Mouse (Mus musculus) hindbrain, postnatal 0 days (tissue): Measurements from ENCODE around the gene Echs1. TPM values are rescaled to one million over a fixed set of nuclear protein-coding genes. Genes with fewer than 3 reads are reported as not detected.

Source experiments
- ATAC-seq: fragments of 200-750 bp; cut with Nextera tagmentation; 2 replicates; pipeline ENCODE4 v1.8.0; 2017; ENCODE audit warnings: mild to moderate bottlenecking, moderate TSS enrichment, moderate library complexity
- DNase-seq: peaks from one replicate; pipeline ENCODE4 v3.0.0-alpha.2; 2015; ENCODE audit warnings: low spot score
- H3K27ac ChIP-seq: fragments of 300-500 bp; sonication (generic); 2 replicates; pipeline ENCODE4 v1.5.1; 2014; ENCODE audit warnings: mild to moderate bottlenecking
- H3K27me3 ChIP-seq: fragments of 300-500 bp; sonication (generic); 2 replicates; pipeline ENCODE4 v1.6.1; 2014; ENCODE audit warnings: low read length, mixed read lengths; ENCODE audit not compliant: insufficient read depth
- H3K36me3 ChIP-seq: fragments of 300-500 bp; sonication (generic); 2 replicates; pipeline ENCODE4 v1.6.1; 2014; ENCODE audit warnings: low read length, mixed read lengths; ENCODE audit not compliant: insufficient read depth
- H3K4me1 ChIP-seq: fragments of 300-500 bp; sonication (generic); 2 replicates; pipeline ENCODE4 v1.6.1; 2014; ENCODE audit warnings: antibody characterized with exemption, low read length, mixed read lengths; ENCODE audit not compliant: insufficient read depth
- H3K4me2 ChIP-seq: fragments of 300-500 bp; sonication (generic); 2 replicates; pipeline ENCODE4 v1.6.1; 2014; ENCODE audit warnings: low read depth, mild to moderate bottlenecking, low read length, moderate library complexity, mixed read lengths
- H3K4me3 ChIP-seq: fragments of 300-500 bp; sonication (generic); 2 replicates; pipeline ENCODE4 v1.5.1; 2014; ENCODE audit warnings: low read length
- H3K9ac ChIP-seq: fragments of 300-500 bp; sonication (generic); replicated peaks from 2 replicates; pipeline ENCODE4 v1.6.1; 2014; ENCODE audit warnings: mild to moderate bottlenecking, low read length, moderate library complexity, mixed read lengths
- H3K9me3 ChIP-seq: fragments of 300-500 bp; sonication (generic); 2 replicates; pipeline ENCODE4 v1.6.1; 2016; ENCODE audit warnings: low read length, mixed read lengths
- CTCF ChIP-seq: IDR thresholded peaks from 2 replicates; pipeline ENCODE4 v1.5.1; 2016; ENCODE audit warnings: antibody characterized with exemption, control low read depth, low read depth
- WGBS: fragments of 180-500 bp; shearing (Covaris S2); extraction: QIAGEN DNeasy Blood & Tissue Kit; methylation state at CpG from one replicate; pipeline ENCODE4 v1.1.7; 2014; 5-methylcytosine and 5-hydroxymethylcytosine counted together
- polyA plus RNA-seq: library from polyadenylated mRNA; unstranded; fragments of >200 nt; fragmentation: Nextera tagmentation; extraction: Ambion mirVana; gene quantifications from 2 replicates; pipeline ENCODE4 v1.2.1, GENCODE M21; 2015
- total RNA-seq: library from RNA; depleted of rRNA; stranded (reverse); fragments of >200 nt; gene quantifications from 2 replicates; pipeline ENCODE4 v1.2.3, GENCODE M21; 2014; rRNA removed

Gene Echs1
- total RNA-seq (88.7 and 91.5 TPM in 2 replicates), polyA plus RNA-seq (136 and 145 TPM in 2 replicates)

GRCm38 (mm10) chr7:140116329-140117054 lies at the start of gene Echs1:
Echs1 (minus strand) TSS chr7:140116476.
- ATAC-seq (peak; percentile 97), DNase-seq (peak; percentile 90)
- no peak for TF ChIP-seq CTCF
- Histone ChIP-seq H3K9me3 (no peaks in the 10 kb centered on the region), H3K4me1 (peaks cover 4% of the 10 kb centered on the region; the same call in 1 of the 2 replicates), H3K36me3 (no peaks in the 10 kb centered on the region; the same call in 1 of the 2 replicates), H3K27ac (peak within 1 kb of the TSS; percentile 86), H3K27me3 (no peaks in the 10 kb centered on the region), H3K4me3 (peak within 1 kb of the TSS; percentile 71), H3K4me2 (peak within 1 kb of the TSS; percentile 69), H3K9ac (peak within 1 kb of the TSS; percentile 81)
- 4% methylated on average over 28 of the region's 28 CpGs for WGBS

DNA sequence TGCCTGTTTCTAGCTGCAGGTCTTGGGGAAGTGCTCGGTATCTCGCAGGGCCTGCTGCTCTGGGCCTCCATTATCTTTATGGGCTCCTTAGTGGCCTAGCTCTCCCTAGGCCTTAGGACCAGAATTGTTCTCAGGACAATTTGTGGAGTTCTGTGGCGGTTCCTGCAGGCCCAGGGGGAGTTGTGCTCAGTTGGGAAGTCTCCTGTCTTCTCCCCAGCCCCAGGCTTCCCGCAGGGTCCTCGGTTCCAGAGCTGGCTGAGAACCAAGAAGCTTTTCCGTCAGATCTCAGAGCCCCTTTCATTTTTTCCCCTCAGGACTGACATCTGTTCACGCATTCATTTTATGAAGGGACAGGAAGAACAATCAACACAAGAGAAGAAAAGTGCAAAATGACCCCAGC lies 48.4 kb upstream of the Echs1 start, which contains the start of gene Olfr522:
TSS of gene Olfr522 (minus strand) at position 101 of the 400 bp plus-strand sequence.
- no peaks in the 10 kb centered on the region for H3K36me3 ChIP-seq
- 68% methylated on average over 7 of the region's 7 CpGs for WGBS
- no peak within 1 kb of the TSS for H3K9ac ChIP-seq
- TF ChIP-seq CTCF: no peak
- no peak within 1 kb of the TSS for H3K4me2 ChIP-seq
- DNase-seq (no peak), ATAC-seq (no peak)
- no peak within 1 kb of the TSS for H3K4me3 ChIP-seq
- H3K27ac ChIP-seq: no peak within 1 kb of the TSS
- no peaks in the 10 kb centered on the region for H3K9me3 ChIP-seq
- H3K27me3 ChIP-seq: no peaks in the 10 kb centered on the region
- no peaks in the 10 kb centered on the region for H3K4me1 ChIP-seq

- H3K9me3 ChIP-seq: no peaks in the 10 kb centered on the region
- H3K4me2 ChIP-seq: no peak overlapping the region
- 77% methylated on average over 3 of the region's 3 CpGs for WGBS
- DNase-seq (no peak), ATAC-seq (no peak)
- no peak for TF ChIP-seq CTCF
- no peaks in the 10 kb centered on the region for H3K4me1 ChIP-seq
- H3K9ac ChIP-seq: no peak overlapping the region
- no peak overlapping the region for H3K4me3 ChIP-seq
- H3K27me3 ChIP-seq: no peaks in the 10 kb centered on the region
- H3K36me3 ChIP-seq: no peaks in the 10 kb centered on the region
- no peak overlapping the region for H3K27ac ChIP-seq
These were observed 44.1 kb upstream of the Echs1 start for GRCm38 (mm10) chr7:140160363-140160762.

GRCm38 (mm10) chr7:140154218-140154927 lies 38.1 kb upstream of the Echs1 start, which contains the start of gene Sprn:
Sprn (minus strand) TSS chr7:140154877.
- peak within 1 kb of the TSS; percentile 61 for H3K4me2 ChIP-seq
- H3K9ac ChIP-seq: peak within 1 kb of the TSS; percentile 54
- H3K27me3 ChIP-seq: no peaks in the 10 kb centered on the region
- ATAC-seq: peak; percentile 87
- 1% methylated on average over 28 of the region's 28 CpGs for WGBS
- no peaks in the 10 kb centered on the region for H3K9me3 ChIP-seq
- TF ChIP-seq CTCF: no peak
- peaks cover 9% of the 10 kb centered on the region for H3K4me1 ChIP-seq
- H3K36me3 ChIP-seq: no peaks in the 10 kb centered on the region
- peak within 1 kb of the TSS; percentile 79 for H3K27ac ChIP-seq
- DNase-seq: peak; percentile 74
- H3K4me3 ChIP-seq: peak within 1 kb of the TSS; percentile 43

GRCm38 (mm10) chr7:140153829-140154217 lies 37.5 kb upstream of the Echs1 start:
- WGBS: 12% methylated on average over 4 of the region's 4 CpGs
- Histone ChIP-seq H3K4me3 (peak overlapping the region; percentile 43), H3K27me3 (no peaks in the 10 kb centered on the region), H3K36me3 (no peaks in the 10 kb centered on the region), H3K9me3 (no peaks in the 10 kb centered on the region), H3K9ac (peak overlapping the region; percentile 54), H3K4me1 (peaks cover 9% of the 10 kb centered on the region), H3K27ac (peak overlapping the region; percentile 79), H3K4me2 (peak overlapping the region; percentile 61)
- no peak for TF ChIP-seq CTCF
- ATAC-seq (peak; percentile 42), DNase-seq (peak; percentile 4)

DNA sequence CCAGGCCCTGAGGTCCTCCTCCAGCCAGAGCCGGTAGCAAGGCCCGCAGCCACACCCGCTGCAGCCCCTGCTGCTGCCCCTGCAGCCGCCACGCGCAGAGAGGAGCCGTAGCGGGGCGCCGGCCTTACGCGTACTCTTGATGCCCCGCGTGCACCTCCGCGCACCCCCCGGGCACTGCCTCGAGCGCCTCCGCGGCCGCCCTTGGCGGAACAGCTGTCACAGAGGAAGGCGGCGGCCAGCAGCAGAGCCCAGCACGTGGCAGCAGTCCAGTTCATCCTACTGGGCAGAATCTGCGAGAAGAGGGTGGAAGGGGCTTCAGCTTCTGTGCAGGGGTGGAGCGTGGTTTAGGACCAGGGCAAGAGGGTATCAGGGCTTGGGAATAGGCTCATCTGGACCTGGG lies 37.1 kb upstream of the Echs1 start:
- no peaks in the 10 kb centered on the region for H3K27me3 ChIP-seq
- H3K4me1 ChIP-seq: peaks cover 9% of the 10 kb centered on the region
- H3K36me3 ChIP-seq: no peaks in the 10 kb centered on the region
- H3K9me3 ChIP-seq: no peaks in the 10 kb centered on the region
- H3K27ac ChIP-seq: peak overlapping the region; percentile 79
- no peak for TF ChIP-seq CTCF
- H3K4me2 ChIP-seq: peak overlapping the region; percentile 61
- H3K9ac ChIP-seq: peak overlapping the region; percentile 54
- H3K4me3 ChIP-seq: peak overlapping the region; percentile 43
- WGBS: 5% methylated on average over 28 of the region's 28 CpGs
- ATAC-seq (peak; percentile 47), DNase-seq (peak; percentile 63)
